Mouse (Mus musculus): Measurements from ENCODE around the gene Yars2. TPM values are rescaled to one million over a fixed set of nuclear protein-coding genes. Genes with fewer than 3 reads are reported as not detected.

Yars2 gene
- polyA plus RNA-seq (2012; rRNA removed): 12.7 and 27.3 TPM in 2 replicates

GRCm38 (mm10) chr16:16302369-16303137, at the start of gene Yars2:
TSS of gene Yars2 (plus strand) at chr16:16302965.

GRCm38 (mm10) chr16:16358481-16359100, 55.8 kb downstream of the Yars2 start, which contains the start of gene Dnm1l:
TSS of gene Dnm1l (minus strand) at chr16:16358959.

Other genes with a start within 250 kb of the Yars2 start
- gene Pkp2, start 89.6 kb upstream of the Yars2 start, polyA plus RNA-seq (2012; rRNA removed): 11.6 and 19.3 TPM in 2 replicates
- gene Dnm1l, start 56.0 kb downstream of the Yars2 start, polyA plus RNA-seq (2012; rRNA removed): 0.78 and 1.4 TPM in 2 replicates

Data from stomach, adult 2 months (tissue).